Mouse (Mus musculus) A20 (cell line): ENCODE data around the gene Stkld1.
"Not testable (repeated sequence)": the region's sequence is repeated elsewhere in the genome, so short reads cannot be mapped to it uniquely, and the experiment has no call there.

Experiments used
- DNase-seq: peaks from one replicate; pipeline ENCODE4 v3.0.0-alpha.2; 2011; ENCODE audit warnings: low read depth, low spot score

The Stkld1 gene

GRCm38 (mm10) chr2:26933304-26934055 lies at the start of gene Stkld1, which contains the start of gene Surf4:
Gene Stkld1 (plus strand): TSS chr2:26934047.
Gene Surf4 (minus strand): TSS chr2:26933928.
- peak; percentile 97 for DNase-seq

GRCm38 (mm10) chr2:26885541-26885940 lies 48.3 kb upstream of the Stkld1 start:
- DNase-seq: not testable (repeated sequence)

- not testable (repeated sequence) for DNase-seq
These were observed 47.7 kb upstream of the Stkld1 start for GRCm38 (mm10) chr2:26886170-26886569.

- DNase-seq: no peak
These were observed 37.9 kb upstream of the Stkld1 start for GRCm38 (mm10) chr2:26895898-26896297.

GRCm38 (mm10) chr2:26900731-26901130 lies 33.1 kb upstream of the Stkld1 start:
- DNase-seq: no peak

GRCm38 (mm10) chr2:26901834-26902400 lies 31.9 kb upstream of the Stkld1 start:
- peak; percentile 52 for DNase-seq

- DNase-seq: peak; percentile 98
These were observed 31.2 kb upstream of the Stkld1 start, which contains the start of gene Surf6 for GRCm38 (mm10) chr2:26902467-26903220. Gene Surf6 (minus strand): TSS chr2:26902879.

GRCm38 (mm10) chr2:26903311-26903710 lies 30.5 kb upstream of the Stkld1 start:
- DNase-seq: no peak

GRCm38 (mm10) chr2:26905936-26906335 lies 27.9 kb upstream of the Stkld1 start:
- no peak for DNase-seq

GRCm38 (mm10) chr2:26906431-26906830 lies 27.4 kb upstream of the Stkld1 start:
- DNase-seq: no peak

GRCm38 (mm10) chr2:26907109-26907508 lies 26.7 kb upstream of the Stkld1 start:
- DNase-seq: peak; percentile 64

- no peak for DNase-seq
These were observed 25.0 kb upstream of the Stkld1 start for GRCm38 (mm10) chr2:26908710-26909386.

- DNase-seq: peak; percentile 57
These were observed 24.5 kb upstream of the Stkld1 start for GRCm38 (mm10) chr2:26909387-26909784.

- DNase-seq: peak; percentile 99
These were observed 23.5 kb upstream of the Stkld1 start, which contains the start of the genes Med22 and Rpl7a for GRCm38 (mm10) chr2:26910124-26910993. Gene Med22 (minus strand): TSS chr2:26910677. Gene Rpl7a (plus strand): TSS chr2:26910764.

GRCm38 (mm10) chr2:26910994-26911765 lies 22.7 kb upstream of the Stkld1 start:
- DNase-seq: no peak

GRCm38 (mm10) chr2:26912253-26912770 lies 21.5 kb upstream of the Stkld1 start:
- no peak for DNase-seq

- peak; percentile 24 for DNase-seq
These were observed 20.3 kb upstream of the Stkld1 start for GRCm38 (mm10) chr2:26913416-26914147.

GRCm38 (mm10) chr2:26914148-26914941 lies 19.5 kb upstream of the Stkld1 start:
- DNase-seq: peak; percentile 39
